Mouse (Mus musculus) right cerebral cortex, postnatal 4 days (tissue): ENCODE measurements at regions not wholly inside any gene's neighbourhood (a gene's known extent, or its start where the extent isn't known, plus 50 kb on each side); places are given as distances from the start of the nearest gene placed in this dataset.

Source experiments
- DNase-seq: peaks from one replicate; pipeline ENCODE4 v3.0.0-alpha.2; 2022

DNA sequence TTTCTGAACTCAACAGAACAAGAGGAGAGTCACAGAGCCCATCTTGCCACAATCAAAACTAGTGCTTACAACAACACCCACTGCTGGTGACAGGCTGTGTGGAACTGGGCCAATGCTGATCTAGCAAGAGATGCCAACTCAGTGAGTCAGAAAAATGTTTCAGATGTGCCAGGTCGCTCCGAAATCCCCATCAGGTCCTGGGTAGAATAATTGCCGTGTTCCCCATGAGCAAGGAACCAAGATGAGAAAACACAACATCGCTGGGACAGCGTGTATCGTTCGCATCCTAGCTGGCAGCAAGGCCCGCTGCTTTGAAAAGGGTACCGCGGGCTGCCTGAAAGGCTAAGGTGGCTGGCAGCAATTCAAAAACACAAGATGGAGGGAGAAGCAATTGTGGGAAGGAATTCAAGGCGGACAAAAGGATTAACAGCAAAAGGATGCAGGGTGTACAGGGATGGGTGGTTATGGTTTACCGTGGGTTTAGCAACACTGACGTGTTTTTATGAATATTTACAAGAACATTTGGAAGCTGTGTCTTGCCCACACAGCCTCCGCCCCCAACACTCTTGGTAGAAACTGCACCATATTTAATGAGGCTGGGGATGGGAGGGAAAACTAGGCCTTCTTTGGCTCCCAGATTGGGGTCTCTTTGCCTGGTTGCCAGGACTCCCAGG is 229.7 kb upstream of the G2e3 start:
- DNase-seq, result peak; percentile 78

DNA sequence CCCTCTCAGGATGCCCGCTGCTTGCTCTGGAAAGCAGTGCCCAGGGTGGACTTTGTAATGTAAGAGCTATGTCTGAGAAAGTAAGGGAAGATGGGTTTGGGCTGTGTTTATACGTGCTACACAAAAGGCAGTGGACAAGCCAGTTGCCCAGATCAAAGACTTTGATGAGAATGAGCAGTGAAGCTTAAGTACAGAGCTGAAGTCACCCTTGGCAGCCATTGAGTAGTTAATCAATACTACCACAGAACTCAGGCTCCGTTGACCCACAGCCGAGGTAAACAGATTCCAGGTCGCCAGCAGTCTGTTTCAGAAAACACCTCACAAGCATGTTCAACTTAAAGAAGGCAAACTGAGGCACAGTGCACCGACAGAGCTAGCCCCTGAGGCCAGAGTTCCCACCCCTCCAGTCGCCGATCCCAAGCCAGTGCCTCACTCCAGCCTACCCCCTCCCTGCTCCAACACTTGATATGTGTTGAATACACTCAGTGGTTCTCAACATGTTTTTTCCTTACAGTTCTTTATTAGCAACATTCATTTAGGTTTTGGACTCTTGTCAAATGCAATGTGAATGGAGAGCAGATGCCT is 230.3 kb upstream of the G2e3 start:
- no peak for DNase-seq

DNA sequence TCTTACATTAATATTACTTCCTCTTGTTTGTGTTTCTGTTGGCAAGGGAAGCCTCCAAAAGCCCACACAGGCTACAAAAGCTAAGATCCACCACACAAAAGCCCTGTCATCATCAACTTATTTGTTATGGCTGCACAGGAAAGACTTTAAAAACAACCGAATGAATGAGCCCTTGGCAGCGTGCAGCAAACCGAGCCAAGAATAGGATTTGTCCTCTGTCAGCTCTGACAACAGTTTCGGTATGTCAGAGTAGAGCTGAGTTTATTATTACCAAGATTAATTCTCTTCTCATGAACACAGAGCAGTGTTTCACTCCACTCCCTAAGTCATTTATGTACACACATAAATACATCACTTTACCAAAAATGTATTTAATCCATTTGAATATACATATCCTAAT is 236.1 kb upstream of the G2e3 start:
- DNase-seq, result no peak

DNA sequence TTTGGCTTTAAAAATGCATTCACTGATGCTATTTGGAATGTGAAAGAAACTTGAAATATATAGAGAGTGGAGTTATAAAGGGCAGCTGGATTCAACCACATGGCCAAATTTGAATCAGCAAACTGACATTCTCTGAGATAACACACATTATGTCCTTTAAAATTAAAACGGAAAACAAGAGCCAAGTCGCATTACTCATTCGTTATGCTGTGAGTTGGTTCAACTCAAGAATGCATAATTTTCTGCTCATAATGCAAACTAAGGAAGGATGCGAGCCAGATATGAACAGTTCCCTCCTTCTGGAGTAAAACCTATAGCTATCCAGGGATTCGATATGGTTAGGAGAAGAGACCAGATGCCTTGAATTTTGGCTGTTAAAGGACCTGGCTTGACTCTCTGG is 239.8 kb upstream of the G2e3 start:
- DNase-seq, result no peak

DNA sequence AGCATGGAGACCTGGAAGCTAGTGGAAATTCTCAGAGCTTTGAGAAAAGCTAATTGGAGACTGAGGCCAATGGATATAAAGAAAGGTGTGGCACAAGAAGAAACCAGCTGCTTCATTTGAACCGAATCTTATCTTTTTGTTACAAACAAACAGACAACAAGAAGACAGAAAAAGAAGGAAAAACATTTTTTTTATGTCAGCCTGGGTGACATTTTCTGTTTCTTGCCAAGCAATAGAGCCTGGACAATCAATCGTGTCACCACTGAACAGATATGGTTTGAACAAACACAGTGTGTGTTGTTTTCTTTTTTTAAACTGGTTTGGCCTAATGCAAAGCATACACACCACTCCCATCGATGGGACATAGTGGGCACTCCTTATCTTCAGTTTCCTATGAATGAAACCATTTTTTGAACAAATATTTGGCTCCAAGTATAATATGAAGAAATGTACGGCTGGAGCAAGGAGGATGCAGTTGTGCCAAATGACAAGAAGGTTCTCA is 244.3 kb upstream of the G2e3 start:
- DNase-seq, result no peak

DNA sequence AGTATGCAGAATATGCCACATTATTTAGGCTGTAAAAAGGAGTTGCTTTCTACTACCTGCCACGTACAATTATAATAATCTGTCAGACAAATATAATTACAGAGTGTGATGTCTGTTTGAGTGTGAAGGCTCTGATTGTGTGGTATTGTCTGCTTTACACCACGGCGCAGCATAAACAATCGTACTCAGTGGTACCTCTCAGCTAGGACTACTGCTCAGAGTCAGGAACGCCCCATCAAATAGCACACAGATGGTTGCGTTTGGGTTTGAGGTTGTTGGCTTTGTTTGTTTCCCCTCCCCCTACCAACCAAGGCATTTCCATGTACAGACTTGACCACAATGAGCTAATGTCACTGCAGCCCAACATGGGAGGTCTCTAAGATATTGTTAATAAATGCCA is 246.2 kb upstream of the G2e3 start:
- DNase-seq, result no peak

DNA sequence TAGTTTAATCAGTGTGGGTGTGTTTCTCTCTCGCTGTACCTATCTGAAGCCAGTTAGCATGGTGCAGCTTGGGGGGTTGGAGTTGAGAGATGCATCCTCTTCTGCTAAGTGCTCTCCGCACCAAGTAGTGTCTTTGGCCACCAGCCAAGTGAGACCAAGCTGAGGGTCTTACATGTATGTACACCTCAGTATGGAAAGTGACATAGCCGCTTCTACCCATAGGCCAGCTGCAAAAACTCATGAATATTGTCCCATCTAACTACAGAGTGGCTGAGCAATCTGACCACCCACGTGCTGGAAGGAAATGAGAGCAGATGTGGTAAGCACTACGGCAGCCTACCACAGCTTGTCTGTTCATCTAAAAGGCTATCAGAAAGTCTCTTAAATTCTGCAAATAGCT is 247.0 kb upstream of the G2e3 start:
- no peak for DNase-seq

DNA sequence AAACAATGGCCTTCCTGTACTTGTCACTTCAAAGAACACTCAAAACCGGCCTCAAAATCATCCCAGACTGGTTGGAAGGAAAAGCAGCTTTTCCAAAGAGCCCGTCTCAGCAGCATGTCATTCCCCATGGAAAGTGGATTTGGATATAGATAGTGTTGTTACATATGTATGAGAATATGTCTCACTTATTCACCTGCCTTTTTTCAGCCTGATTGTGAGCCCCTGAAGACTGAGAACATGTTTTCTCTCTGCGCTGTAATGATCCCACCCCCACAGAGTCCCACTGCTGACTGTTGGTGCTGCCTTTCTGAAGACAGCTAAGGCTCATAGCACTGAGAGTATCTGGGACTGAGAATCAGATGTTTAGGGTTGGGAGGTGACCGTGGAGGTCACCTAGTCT is 251.9 kb upstream of the G2e3 start:
- DNase-seq, result no peak

DNA sequence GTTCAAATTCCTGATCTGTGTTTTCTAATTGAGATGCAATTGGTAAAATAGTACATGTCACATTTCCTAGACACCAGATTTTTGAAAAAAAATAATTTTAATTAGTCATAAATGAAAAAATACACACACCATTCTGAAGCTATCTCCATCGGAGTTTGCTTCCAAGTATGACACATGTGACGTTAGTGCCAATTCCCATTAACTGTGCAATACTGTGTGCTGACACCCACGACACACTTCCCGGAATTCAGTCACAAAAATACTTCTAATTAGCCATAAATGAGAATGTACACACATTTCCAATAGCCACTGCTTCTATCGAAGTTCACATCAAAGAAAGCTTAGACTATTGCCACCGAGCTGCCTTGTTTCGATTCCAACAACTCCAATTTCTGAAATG is 258.5 kb upstream of the G2e3 start:
- DNase-seq, result no peak

DNA sequence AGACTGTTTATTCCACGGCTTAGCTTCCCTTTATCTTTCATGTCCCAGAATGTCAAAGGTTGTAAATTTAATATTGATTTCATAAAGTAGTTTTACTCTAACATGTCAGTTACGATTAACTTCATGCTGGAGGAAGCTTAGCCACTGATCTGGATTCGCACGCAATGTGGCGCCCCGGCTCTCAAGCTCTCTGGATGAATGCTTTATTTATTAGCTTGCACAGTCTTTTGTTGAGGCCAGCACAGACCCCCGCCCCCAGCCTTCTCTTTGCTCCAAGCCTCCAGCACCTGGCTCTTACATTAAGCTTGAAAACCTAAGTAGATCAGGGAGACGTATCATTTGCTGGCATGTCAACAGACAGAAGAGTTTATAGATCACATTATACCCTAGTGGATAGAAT is 266.1 kb upstream of the G2e3 start:
- DNase-seq, result peak; percentile 11

DNA sequence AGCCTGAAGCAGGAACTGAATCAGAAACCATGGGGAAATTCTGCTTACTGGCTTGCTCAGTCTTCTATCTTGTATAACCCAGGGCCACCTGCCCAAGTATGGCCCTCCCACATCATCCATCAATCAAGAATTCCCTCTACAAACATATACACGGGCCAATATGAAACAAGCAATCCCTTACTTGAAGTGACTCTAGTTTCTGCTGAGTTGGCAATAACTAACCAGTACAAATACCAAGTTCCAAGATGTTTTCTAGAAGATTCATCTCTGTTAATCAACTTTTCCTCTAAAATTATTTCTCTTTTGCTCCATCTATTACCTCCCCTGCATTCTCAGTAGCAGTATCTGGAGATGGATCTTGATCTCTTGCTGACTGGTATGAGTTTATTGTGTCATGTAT is 274.4 kb upstream of the G2e3 start:
- DNase-seq, result no peak

DNA sequence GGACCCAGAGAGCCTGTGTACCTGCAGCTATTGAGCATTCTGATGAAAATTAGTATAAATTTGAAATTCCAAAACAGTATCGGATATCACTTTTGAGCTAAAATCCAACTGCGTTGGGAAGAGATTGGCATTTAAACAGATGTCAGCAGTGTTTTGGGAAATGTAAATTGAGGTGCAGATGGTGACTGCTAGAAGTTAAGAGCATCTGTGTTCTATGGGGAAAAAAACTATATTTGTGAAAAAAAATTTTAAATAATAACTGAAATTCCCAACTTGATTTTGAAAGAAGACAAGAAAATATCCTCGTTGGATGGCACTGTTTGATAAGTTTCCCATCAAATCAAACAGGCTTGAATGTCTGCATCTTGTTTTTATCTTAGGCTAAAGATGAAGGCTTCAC is 286.9 kb upstream of the G2e3 start:
- no peak for DNase-seq

DNA sequence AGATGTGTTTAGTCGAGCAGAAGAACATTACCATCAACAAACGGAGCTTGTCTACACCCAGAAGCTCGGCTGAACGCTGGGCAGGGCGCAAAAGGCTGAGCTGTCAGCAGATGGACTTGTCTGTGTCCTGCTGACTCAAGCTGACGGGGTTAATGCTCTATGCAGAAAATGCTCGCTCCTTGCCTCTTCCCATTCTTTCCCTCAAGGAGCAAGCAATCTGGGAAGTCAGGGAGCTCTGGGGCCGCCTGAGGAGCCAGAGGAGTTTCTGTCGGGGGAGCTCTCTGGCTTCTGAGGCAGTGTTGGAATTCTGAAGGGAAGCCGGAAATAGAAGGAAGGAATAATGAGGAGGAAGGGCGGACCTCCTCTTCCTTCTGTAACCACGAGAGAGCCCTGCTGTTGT is 289.3 kb upstream of the G2e3 start:
- peak; percentile 25 for DNase-seq

DNA sequence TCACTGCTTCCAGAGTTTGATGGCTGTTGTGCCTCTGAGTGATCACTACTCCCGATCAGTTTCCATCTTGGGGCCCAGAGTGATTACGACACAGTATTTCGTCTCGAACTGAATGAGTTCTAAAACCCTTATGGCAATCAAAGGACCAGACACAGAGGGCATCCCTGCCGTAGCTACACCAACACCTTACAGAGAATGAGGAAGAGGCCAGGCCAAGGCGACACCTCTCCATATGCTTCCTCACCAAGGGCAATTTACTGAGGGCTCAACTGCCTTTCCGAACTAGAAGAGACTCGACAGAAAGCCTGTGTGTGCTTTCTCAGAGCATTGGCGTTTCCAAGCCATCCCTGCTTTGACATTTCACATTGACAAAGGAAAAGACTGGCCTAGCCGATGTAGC is 289.8 kb upstream of the G2e3 start:
- no peak for DNase-seq

DNA sequence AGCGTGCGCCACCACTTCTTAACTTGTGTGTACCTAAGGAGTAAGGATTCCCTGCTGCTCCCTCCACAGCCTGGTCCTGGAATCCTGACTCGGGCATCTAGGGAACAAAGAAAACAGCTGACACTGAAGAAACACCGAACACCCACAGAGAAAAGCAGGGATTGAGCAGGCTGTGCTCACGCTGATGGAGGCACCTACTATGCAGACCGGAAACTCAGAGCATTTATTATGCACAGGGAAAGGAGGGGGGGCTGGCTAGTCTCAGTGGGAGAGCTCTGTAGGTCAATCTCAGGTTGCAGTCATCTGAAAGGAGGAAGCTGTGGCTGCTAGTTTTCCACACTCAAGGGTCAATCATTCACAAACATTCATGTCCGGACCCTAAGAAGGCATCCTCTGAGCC is 300.7 kb upstream of the G2e3 start:
- no peak for DNase-seq

DNA sequence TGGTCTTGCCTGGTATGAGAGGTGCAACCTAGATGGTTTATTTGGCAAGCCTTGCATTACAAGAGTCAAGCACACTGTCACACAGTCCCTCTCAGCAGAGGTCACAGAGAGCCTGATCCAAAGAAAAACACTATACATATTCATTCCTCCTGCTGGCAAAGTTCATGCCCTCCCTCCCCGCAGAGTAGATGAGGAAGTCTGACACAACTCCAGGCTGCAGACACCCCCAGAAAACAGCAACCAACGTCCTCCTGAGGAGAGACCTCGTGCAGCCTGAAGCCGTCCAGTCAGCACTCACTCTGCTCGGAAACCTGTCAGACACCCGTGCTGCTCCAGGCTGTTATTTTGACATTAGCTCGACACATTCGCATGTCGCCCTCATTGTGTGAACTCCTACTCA is 302.4 kb upstream of the G2e3 start:
- no peak for DNase-seq

DNA sequence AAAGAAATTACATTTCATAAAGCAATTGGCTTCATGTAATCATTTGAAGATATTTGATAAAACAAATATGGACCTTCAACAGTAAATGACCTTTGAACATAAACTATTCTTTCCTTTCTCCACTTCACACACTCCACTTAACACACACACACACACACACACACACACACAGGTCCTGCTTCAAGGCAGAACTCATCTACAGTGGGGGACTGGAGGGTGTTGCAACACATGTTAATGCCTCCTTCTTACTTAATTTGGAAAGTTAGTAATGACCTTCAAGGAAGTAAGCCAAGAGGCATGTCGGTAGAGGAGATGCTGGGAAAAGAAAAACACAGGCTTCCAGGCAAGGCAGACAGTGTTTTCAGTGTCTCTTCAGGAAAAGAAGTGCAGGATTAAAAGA is 302.8 kb upstream of the G2e3 start:
- no peak for DNase-seq

DNA sequence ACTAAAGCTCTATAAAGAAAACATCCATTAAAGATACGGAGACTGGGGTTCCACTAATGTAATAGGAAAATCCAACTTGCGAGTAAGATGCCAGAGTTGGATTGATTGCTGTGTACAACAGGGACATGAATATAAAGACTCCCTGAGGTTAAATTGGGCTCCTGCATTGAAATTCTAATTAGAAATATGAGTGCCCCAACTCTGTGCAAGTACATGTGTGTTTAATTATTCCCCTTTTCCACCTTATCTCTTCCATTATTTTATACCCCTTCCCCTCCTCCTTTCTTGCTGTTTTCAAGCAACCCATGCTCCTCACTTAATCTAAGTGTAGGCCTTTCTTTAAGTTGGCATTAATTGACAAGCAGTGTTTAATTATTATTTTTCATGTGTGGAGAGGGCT is 315.7 kb upstream of the G2e3 start:
- no peak for DNase-seq

DNA sequence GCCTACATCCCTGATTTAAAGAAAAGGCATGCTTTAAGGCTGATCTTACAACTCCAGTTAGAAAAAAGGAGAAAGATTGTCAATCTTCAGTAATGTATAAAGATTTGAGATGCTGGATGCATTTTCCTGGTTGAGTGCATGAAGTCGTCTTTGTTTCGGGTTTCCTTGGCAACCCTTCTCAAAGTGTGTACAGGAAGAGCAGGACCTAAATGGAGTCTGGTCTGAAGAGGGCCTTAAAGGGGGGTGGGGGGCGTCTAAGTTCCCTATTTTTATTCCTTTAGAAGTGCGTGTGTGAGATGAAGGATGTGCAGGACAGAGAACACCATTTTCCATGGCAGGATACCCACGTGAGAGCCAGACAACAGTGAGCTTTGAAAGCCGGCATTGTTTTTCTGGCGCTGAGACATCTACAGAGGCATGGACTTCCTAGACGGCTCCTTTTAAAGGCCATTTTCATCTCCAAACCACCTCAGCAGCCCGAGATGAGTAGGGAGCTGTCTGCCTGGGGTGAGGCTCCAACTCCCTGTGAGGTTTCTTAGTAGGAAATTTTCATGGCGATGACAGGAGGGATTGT is 319.2 kb upstream of the G2e3 start:
- no peak for DNase-seq

DNA sequence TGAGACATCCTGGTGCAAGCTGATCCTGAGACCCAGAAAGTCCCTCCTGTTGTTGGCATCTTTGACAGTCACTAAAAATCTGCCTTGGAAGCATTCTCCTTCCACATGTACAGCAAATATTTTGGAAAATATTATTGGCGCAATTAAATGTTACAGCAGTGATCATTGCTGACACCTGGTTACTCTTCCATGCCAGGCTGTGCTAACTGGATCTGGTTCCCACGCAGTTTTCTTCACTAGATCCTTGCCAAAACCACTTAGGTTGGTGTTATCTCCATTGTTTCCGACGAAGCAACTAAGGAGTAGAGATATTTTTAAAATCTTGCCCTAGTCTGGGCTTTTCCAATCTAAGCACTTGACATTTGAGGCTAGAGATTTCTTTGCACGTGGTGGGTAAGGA is 321.8 kb upstream of the G2e3 start:
- DNase-seq, result no peak

DNA sequence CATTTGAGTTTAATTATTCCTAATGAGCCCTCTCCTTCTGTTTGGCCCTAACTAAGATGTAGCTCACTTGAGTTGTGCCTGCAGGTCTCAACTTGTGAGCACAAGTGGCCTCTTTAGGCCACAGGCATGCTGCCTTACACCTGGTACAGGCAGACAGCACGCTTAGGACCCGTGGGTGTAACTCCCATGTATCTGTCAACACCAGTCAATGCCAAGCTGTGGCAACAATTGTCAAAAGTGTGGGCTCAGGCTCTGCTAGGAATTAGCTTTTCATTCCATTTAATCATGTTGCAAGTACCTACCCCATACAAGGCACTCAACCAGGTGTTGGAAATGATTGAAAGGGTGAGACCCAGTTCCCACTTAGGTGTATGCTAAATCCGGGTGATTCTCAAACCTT is 322.3 kb upstream of the G2e3 start:
- no peak for DNase-seq

DNA sequence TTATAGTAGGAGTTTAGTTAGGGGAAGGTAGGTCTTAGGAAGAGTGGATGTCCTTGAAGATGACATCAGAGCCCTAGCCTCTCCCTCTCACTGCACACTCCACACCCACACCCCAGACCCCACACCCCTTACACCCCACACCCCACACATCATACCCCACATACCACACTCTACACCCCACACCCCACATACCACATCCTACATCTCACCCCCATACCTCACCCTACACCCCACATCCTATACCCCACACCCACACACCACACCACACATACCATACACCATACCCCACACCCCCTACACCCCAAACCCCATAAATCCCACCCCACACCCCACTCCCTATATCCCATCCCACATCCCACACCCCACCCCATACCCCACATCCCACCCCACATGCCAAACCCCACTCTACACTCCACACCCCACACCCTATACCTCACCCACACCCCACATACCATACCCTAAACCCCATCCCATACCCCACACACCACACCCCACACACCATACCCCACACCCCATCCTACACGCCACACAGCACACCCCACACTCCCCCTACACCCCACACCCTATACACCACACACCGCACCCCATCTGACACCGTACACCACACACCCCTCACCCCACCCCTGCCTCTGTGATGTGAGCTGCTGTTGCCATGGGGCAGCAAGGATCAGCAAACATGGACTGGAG is 323.7 kb upstream of the G2e3 start:
- DNase-seq, result no peak

DNA sequence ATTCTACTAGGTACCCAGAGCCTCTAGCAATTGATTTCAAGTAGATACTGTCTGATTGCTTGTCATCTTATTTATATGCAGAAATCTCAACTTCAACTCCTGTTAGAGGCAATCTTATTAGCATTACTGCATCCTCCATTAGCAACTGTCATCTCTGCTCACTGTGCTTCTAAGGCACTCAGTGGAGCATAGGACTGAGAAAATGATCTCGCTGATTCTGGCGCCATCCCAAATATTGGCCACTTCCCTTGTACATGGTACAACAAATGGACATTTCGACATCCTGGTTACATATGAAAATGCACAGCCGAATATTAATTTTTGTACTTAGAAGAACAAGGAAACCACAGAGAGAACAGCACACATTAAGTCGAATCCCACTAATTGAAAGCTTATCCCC is 329.7 kb upstream of the G2e3 start:
- DNase-seq, result no peak

DNA sequence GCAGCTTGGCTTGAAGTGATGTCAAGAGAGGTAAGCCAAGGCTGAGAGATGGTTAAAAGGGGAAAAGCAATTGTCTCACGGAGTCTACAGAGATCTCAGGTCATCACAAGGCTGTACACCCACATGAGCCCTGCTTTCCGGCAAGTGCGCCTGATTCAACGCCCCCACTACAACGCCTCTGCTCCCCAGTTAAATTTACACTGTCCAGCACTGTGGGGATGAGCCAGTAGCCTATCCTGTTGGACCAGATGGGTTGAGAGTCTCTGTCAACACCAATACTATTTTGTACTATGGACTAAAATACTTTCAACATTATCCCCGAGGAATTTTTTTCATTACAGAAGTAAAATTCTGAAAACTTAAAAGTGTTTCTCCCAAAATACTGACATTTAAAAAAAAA is 331.8 kb upstream of the G2e3 start:
- no peak for DNase-seq
